Mouse (Mus musculus): ENCODE data around the gene Trim29. TPM values are rescaled to one million over a fixed set of nuclear protein-coding genes. Genes with fewer than 3 reads are reported as not detected.

Trim29 gene
- polyA plus RNA-seq, 1 experiment from 2014 or later = 2.4 TPM

- no peaks in the 10 kb centered on the region for H3K36me3 ChIP-seq (ENCODE audit: control insufficient read depth, insufficient read depth, low read length)
- H3K4me1 ChIP-seq (ENCODE audit: control insufficient read depth, insufficient read depth, low read length) = peaks cover 1% of the 10 kb centered on the region
- no peak overlapping the region for H3K4me2 ChIP-seq (ENCODE audit: low read depth)
- ATAC-seq (ENCODE audit: insufficient read depth, low FRiP score, low TSS enrichment) = no peak
- no peak for DNase-seq (ENCODE audit: low spot score)
- no peak overlapping the region for H3K4me3 ChIP-seq (ENCODE audit: low read depth, low read length)
- no peak overlapping the region for H3K27ac ChIP-seq (ENCODE audit: low read depth, low read length)
- no peaks in the 10 kb centered on the region for H3K9me3 ChIP-seq (ENCODE audit: control insufficient read depth, low read length)
- 3% methylated on average over 8 of the region's 8 CpGs for WGBS
- H3K9ac ChIP-seq (ENCODE audit: low read length) = no peak overlapping the region
- H3K27me3 ChIP-seq (ENCODE audit: control insufficient read depth, insufficient read depth, low read length) = peaks cover 17% of the 10 kb centered on the region
Observed at GRCm38 (mm10) chr9:43269166-43269565, 41.5 kb upstream of the Trim29 start.

DNA sequence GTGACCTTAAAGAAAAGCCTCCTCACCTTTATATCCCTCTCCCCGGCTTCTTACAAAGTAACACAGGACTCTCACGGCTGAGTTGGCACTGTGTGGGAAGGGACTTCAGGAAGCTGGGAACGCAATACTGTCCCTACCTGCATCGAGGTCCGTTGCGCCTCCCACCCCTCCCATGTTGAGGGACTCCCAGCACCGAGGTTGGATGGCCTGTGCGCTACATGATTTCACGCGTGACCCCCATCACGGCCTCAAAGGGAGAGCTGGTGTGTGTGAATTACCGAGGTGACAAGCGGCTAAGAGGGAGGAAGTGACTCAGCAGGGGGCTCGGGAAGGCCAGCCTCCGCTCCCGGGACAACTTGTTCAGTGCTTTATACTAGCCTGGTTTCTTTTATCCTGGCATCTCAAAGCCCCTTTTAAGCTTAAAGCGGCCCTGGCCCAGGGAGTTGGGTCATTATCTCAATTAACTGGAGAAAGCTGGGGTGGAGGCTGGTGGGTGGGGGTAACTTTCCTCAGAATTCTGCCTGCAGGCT lies 39.9 kb upstream of the Trim29 start:
- no peaks in the 10 kb centered on the region for H3K36me3 ChIP-seq (ENCODE audit: control insufficient read depth, insufficient read depth, low read length)
- no peaks in the 10 kb centered on the region; the same call in 1 of the 2 replicates for H3K4me1 ChIP-seq (ENCODE audit: control insufficient read depth, insufficient read depth, low read length)
- H3K27ac ChIP-seq (ENCODE audit: low read depth, low read length) = no peak overlapping the region
- peak; percentile 48 for DNase-seq (ENCODE audit: low spot score)
- peaks cover 17% of the 10 kb centered on the region for H3K27me3 ChIP-seq (ENCODE audit: control insufficient read depth, insufficient read depth, low read length)
- no peaks in the 10 kb centered on the region for H3K9me3 ChIP-seq (ENCODE audit: control insufficient read depth, low read length)
- no peak overlapping the region for H3K9ac ChIP-seq (ENCODE audit: low read length)
- peak overlapping the region; percentile 14; the same call in 1 of the 2 replicates for H3K4me3 ChIP-seq (ENCODE audit: low read depth, low read length)
- ATAC-seq (ENCODE audit: insufficient read depth, low FRiP score, low TSS enrichment) = no peak
- WGBS = 3% methylated on average over 17 of the region's 17 CpGs
- H3K4me2 ChIP-seq (ENCODE audit: low read depth) = peak overlapping the region; percentile 37

- H3K9me3 ChIP-seq (ENCODE audit: control insufficient read depth, low read length) = no peaks in the 10 kb centered on the region
- ATAC-seq (ENCODE audit: insufficient read depth, low FRiP score, low TSS enrichment) (no peak), DNase-seq (ENCODE audit: low spot score) (no peak)
- H3K27ac ChIP-seq (ENCODE audit: low read depth, low read length) = no peak overlapping the region
- H3K4me1 ChIP-seq (ENCODE audit: control insufficient read depth, insufficient read depth, low read length) = no peaks in the 10 kb centered on the region; the same call in 1 of the 2 replicates
- WGBS = 41% methylated on average over 13 of the region's 14 CpGs
- no peak overlapping the region for H3K4me3 ChIP-seq (ENCODE audit: low read depth, low read length)
- H3K9ac ChIP-seq (ENCODE audit: low read length) = no peak overlapping the region
- H3K36me3 ChIP-seq (ENCODE audit: control insufficient read depth, insufficient read depth, low read length) = no peaks in the 10 kb centered on the region
- no peak overlapping the region for H3K4me2 ChIP-seq (ENCODE audit: low read depth)
- H3K27me3 ChIP-seq (ENCODE audit: control insufficient read depth, insufficient read depth, low read length) = peaks cover 17% of the 10 kb centered on the region
Observed at GRCm38 (mm10) chr9:43271761-43272518, 38.7 kb upstream of the Trim29 start.

- H3K4me3 ChIP-seq (ENCODE audit: low read depth, low read length) = no peak overlapping the region
- peaks cover 17% of the 10 kb centered on the region for H3K27me3 ChIP-seq (ENCODE audit: control insufficient read depth, insufficient read depth, low read length)
- H3K27ac ChIP-seq (ENCODE audit: low read depth, low read length) = no peak overlapping the region
- no peaks in the 10 kb centered on the region for H3K9me3 ChIP-seq (ENCODE audit: control insufficient read depth, low read length)
- DNase-seq (ENCODE audit: low spot score) (no peak), ATAC-seq (ENCODE audit: insufficient read depth, low FRiP score, low TSS enrichment) (no peak)
- 79% methylated on average over 9 of the region's 9 CpGs for WGBS
- no peaks in the 10 kb centered on the region; the same call in 1 of the 2 replicates for H3K4me1 ChIP-seq (ENCODE audit: control insufficient read depth, insufficient read depth, low read length)
- no peak overlapping the region for H3K9ac ChIP-seq (ENCODE audit: low read length)
- H3K4me2 ChIP-seq (ENCODE audit: low read depth) = no peak overlapping the region
- no peaks in the 10 kb centered on the region for H3K36me3 ChIP-seq (ENCODE audit: control insufficient read depth, insufficient read depth, low read length)
Observed at GRCm38 (mm10) chr9:43273735-43274134, 36.9 kb upstream of the Trim29 start.

DNA sequence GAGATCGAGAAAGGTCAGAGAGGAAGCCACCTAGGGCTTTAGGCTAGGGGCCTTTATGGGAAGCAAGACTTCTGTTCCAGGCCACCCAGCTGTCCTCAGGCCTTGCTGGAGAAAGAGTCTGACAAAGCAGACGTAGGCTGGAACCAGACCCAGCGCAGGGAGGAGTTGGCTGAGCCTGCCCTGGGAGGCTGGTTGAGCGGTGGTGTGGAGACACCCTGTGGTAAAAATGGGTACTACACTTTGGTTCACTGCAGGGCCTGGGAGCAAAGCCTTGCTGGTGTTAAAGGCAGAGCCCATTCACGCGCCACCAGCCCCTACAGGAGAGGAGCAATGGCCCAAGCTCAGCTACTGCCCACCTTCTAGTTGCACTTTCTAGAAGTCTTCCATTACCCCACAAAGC lies 26.4 kb upstream of the Trim29 start:
- no peaks in the 10 kb centered on the region for H3K9me3 ChIP-seq (ENCODE audit: control insufficient read depth, low read length)
- DNase-seq (ENCODE audit: low spot score) (peak; percentile 87), ATAC-seq (ENCODE audit: insufficient read depth, low FRiP score, low TSS enrichment) (peak; percentile 71; the same call in 1 of the 2 replicates)
- no peaks in the 10 kb centered on the region; the same call in 1 of the 2 replicates for H3K27me3 ChIP-seq (ENCODE audit: control insufficient read depth, insufficient read depth, low read length)
- H3K9ac ChIP-seq (ENCODE audit: low read length) = no peak overlapping the region
- no peak overlapping the region for H3K4me3 ChIP-seq (ENCODE audit: low read depth, low read length)
- no peak overlapping the region for H3K4me2 ChIP-seq (ENCODE audit: low read depth)
- H3K4me1 ChIP-seq (ENCODE audit: control insufficient read depth, insufficient read depth, low read length) = no peaks in the 10 kb centered on the region
- H3K36me3 ChIP-seq (ENCODE audit: control insufficient read depth, insufficient read depth, low read length) = no peaks in the 10 kb centered on the region
- no peak overlapping the region for H3K27ac ChIP-seq (ENCODE audit: low read depth, low read length)
- WGBS = 3% methylated on average over 6 of the region's 6 CpGs

DNA sequence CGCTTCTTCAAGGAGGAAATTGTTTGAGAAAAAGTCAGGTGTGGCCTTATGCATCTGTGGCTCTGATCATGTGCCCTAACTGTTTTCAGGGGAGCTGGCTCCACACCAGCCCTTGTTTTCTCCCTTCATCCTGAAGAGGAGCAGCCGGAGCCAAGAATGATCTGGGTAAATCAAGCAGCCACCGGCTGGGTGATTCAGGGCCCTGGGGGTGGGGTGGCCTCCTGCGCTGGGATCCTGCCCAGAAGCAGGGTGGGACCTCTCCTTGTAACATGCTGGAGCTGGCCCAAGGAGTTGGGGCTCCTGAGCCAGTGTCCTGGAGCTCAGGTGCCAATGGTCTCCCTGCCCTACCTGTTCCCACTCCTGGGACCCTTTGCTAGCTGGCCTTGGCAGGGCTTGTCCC lies 25.4 kb upstream of the Trim29 start:
- Histone ChIP-seq H3K36me3 (ENCODE audit: control insufficient read depth, insufficient read depth, low read length) (no peaks in the 10 kb centered on the region), H3K27ac (ENCODE audit: low read depth, low read length) (no peak overlapping the region), H3K4me2 (ENCODE audit: low read depth) (no peak overlapping the region), H3K4me3 (ENCODE audit: low read depth, low read length) (no peak overlapping the region), H3K9me3 (ENCODE audit: control insufficient read depth, low read length) (no peaks in the 10 kb centered on the region), H3K9ac (ENCODE audit: low read length) (no peak overlapping the region), H3K27me3 (ENCODE audit: control insufficient read depth, insufficient read depth, low read length) (no peaks in the 10 kb centered on the region; the same call in 1 of the 2 replicates), H3K4me1 (ENCODE audit: control insufficient read depth, insufficient read depth, low read length) (no peaks in the 10 kb centered on the region)
- WGBS = 83% methylated on average over 4 of the region's 4 CpGs
- DNase-seq (ENCODE audit: low spot score) (no peak), ATAC-seq (ENCODE audit: insufficient read depth, low FRiP score, low TSS enrichment) (no peak)

DNA sequence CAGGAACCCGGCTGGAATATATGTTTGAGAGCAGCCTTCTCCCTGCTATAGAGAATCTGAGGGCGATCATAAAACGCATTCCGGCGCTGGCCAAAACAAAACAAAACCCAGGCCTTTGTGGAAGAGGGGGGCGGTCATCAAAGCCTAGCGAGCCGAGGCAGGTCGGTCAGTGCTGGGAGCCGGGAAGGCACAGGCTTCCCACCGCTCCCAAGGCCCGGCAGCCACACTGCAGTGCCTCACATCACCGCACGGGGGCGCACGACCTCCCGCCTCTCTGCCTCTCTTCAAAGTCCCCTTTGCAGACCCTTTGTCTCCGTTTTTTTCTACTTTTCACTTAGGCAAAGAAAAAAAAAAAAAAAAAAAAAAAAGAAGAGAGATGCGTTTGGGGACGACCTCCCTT lies 23.8 kb upstream of the Trim29 start:
- WGBS = under 1% methylated on average over 20 of the region's 20 CpGs
- DNase-seq (ENCODE audit: low spot score) (peak; percentile 87), ATAC-seq (ENCODE audit: insufficient read depth, low FRiP score, low TSS enrichment) (no peak)
- H3K9ac ChIP-seq (ENCODE audit: low read length) = peak overlapping the region; percentile 56
- H3K4me1 ChIP-seq (ENCODE audit: control insufficient read depth, insufficient read depth, low read length) = no peaks in the 10 kb centered on the region
- no peak overlapping the region for H3K4me3 ChIP-seq (ENCODE audit: low read depth, low read length)
- no peaks in the 10 kb centered on the region for H3K9me3 ChIP-seq (ENCODE audit: control insufficient read depth, low read length)
- H3K27ac ChIP-seq (ENCODE audit: low read depth, low read length) = no peak overlapping the region
- no peaks in the 10 kb centered on the region for H3K36me3 ChIP-seq (ENCODE audit: control insufficient read depth, insufficient read depth, low read length)
- peak overlapping the region; percentile 26 for H3K4me2 ChIP-seq (ENCODE audit: low read depth)
- no peaks in the 10 kb centered on the region for H3K27me3 ChIP-seq (ENCODE audit: control insufficient read depth, insufficient read depth, low read length)

GRCm38 (mm10) chr9:43293058-43293457 lies 17.6 kb upstream of the Trim29 start:
- no peak overlapping the region for H3K9ac ChIP-seq (ENCODE audit: low read length)
- H3K4me1 ChIP-seq (ENCODE audit: control insufficient read depth, insufficient read depth, low read length) = no peaks in the 10 kb centered on the region
- H3K4me3 ChIP-seq (ENCODE audit: low read depth, low read length) = no peak overlapping the region
- DNase-seq (ENCODE audit: low spot score) (no peak), ATAC-seq (ENCODE audit: insufficient read depth, low FRiP score, low TSS enrichment) (no peak)
- no peaks in the 10 kb centered on the region for H3K27me3 ChIP-seq (ENCODE audit: control insufficient read depth, insufficient read depth, low read length)
- H3K9me3 ChIP-seq (ENCODE audit: control insufficient read depth, low read length) = no peaks in the 10 kb centered on the region
- H3K27ac ChIP-seq (ENCODE audit: low read depth, low read length) = no peak overlapping the region
- no peak overlapping the region for H3K4me2 ChIP-seq (ENCODE audit: low read depth)
- 90% methylated on average over 6 of the region's 6 CpGs for WGBS
- H3K36me3 ChIP-seq (ENCODE audit: control insufficient read depth, insufficient read depth, low read length) = no peaks in the 10 kb centered on the region

GRCm38 (mm10) chr9:43300394-43300793 lies 10.3 kb upstream of the Trim29 start:
- Histone ChIP-seq H3K4me2 (ENCODE audit: low read depth) (no peak overlapping the region), H3K4me1 (ENCODE audit: control insufficient read depth, insufficient read depth, low read length) (no peaks in the 10 kb centered on the region), H3K27me3 (ENCODE audit: control insufficient read depth, insufficient read depth, low read length) (no peaks in the 10 kb centered on the region), H3K36me3 (ENCODE audit: control insufficient read depth, insufficient read depth, low read length) (no peaks in the 10 kb centered on the region), H3K9ac (ENCODE audit: low read length) (no peak overlapping the region), H3K9me3 (ENCODE audit: control insufficient read depth, low read length) (no peaks in the 10 kb centered on the region), H3K4me3 (ENCODE audit: low read depth, low read length) (no peak overlapping the region), H3K27ac (ENCODE audit: low read depth, low read length) (no peak overlapping the region)
- 75% methylated on average over 10 of the region's 10 CpGs for WGBS
- ATAC-seq (ENCODE audit: insufficient read depth, low FRiP score, low TSS enrichment) (no peak), DNase-seq (ENCODE audit: low spot score) (no peak)
